Mouse (Mus musculus) forebrain, embryonic 12.5 days (tissue): ENCODE data around the gene Dact3. TPM values are rescaled to one million over a fixed set of nuclear protein-coding genes. Genes with fewer than 3 reads are reported as not detected.

Source experiments
- ATAC-seq: fragments of 200-750 bp; cut with Nextera tagmentation; 2 replicates; pipeline ENCODE4 v1.8.0; 2017; ENCODE audit warnings: moderate TSS enrichment; ENCODE audit not compliant: low FRiP score
- H3K27ac ChIP-seq: fragments of 300-500 bp; sonication (generic); 2 replicates; pipeline ENCODE4 v1.5.1; 2016; ENCODE audit warnings: mild to moderate bottlenecking
- H3K27me3 ChIP-seq: fragments of 300-500 bp; sonication (generic); 2 replicates; pipeline ENCODE4 v1.6.1; 2016; ENCODE audit warnings: mild to moderate bottlenecking
- H3K36me3 ChIP-seq: fragments of 300-500 bp; sonication (generic); replicated peaks from 2 replicates; pipeline ENCODE4 v1.6.1; 2016; ENCODE audit warnings: mild to moderate bottlenecking
- H3K4me1 ChIP-seq: fragments of 300-500 bp; sonication (generic); 2 replicates; pipeline ENCODE4 v1.6.1; 2016
- H3K4me2 ChIP-seq: fragments of 300-500 bp; sonication (generic); 2 replicates; pipeline ENCODE4 v1.6.1; 2016; ENCODE audit warnings: mild to moderate bottlenecking, moderate library complexity
- H3K4me3 ChIP-seq: fragments of 300-500 bp; sonication (generic); replicated peaks from 2 replicates; pipeline ENCODE4 v1.5.1; 2016; ENCODE audit warnings: mild to moderate bottlenecking
- H3K9ac ChIP-seq: fragments of 300-500 bp; sonication (generic); 2 replicates; pipeline ENCODE4 v1.6.1; 2016; ENCODE audit warnings: mild to moderate bottlenecking
- H3K9me3 ChIP-seq: fragments of 300-500 bp; sonication (generic); 2 replicates; pipeline ENCODE4 v1.6.1; 2016
- WGBS: fragments of 180-500 bp; shearing (Covaris S2); methylation state at CpG from one replicate; pipeline ENCODE4 v1.1.7; 2016; 5-methylcytosine and 5-hydroxymethylcytosine counted together
- polyA plus RNA-seq: library from polyadenylated mRNA; unstranded; fragments of >200 nt; fragmentation: Nextera tagmentation; extraction: Ambion mirVana; gene quantifications from 2 replicates; pipeline ENCODE4 v1.2.1, GENCODE M21; 2016

Gene Dact3
- polyA plus RNA-seq, 1 experiment from 2014 or later, result 3.2 TPM

- Histone ChIP-seq H3K27me3 (peaks cover 44% of the 10 kb centered on the region), H3K9me3 (no peaks in the 10 kb centered on the region), H3K4me3 (peak overlapping the region; percentile 28), H3K27ac (peak overlapping the region; percentile 76), H3K9ac (0 out of 2 replicates have a peak overlapping the region, but pooled peaks have one; percentile 21), H3K4me1 (peaks cover 47% of the 10 kb centered on the region), H3K4me2 (peak overlapping the region; percentile 62), H3K36me3 (no peaks in the 10 kb centered on the region)
- peak; percentile 74 for ATAC-seq
- WGBS, result 0% methylated on average over 4 of the region's 4 CpGs
Measured at GRCm38 (mm10) chr7:16894279-16894678, 19.2 kb downstream of the Dact3 start.

GRCm38 (mm10) chr7:16895000-16895399 lies 19.9 kb downstream of the Dact3 start:
- 0 out of 2 replicates have a peak overlapping the region, but pooled peaks have one; percentile 29 for H3K9ac ChIP-seq
- peak overlapping the region; percentile 62 for H3K4me2 ChIP-seq
- H3K27ac ChIP-seq, result peak overlapping the region; percentile 76
- peaks cover 51% of the 10 kb centered on the region for H3K4me1 ChIP-seq
- H3K27me3 ChIP-seq, result peaks cover 40% of the 10 kb centered on the region
- no peaks in the 10 kb centered on the region for H3K36me3 ChIP-seq
- WGBS, result 1% methylated on average over 23 of the region's 24 CpGs
- ATAC-seq, result peak; percentile 40
- H3K4me3 ChIP-seq, result peak overlapping the region; percentile 28
- no peaks in the 10 kb centered on the region for H3K9me3 ChIP-seq

- Histone ChIP-seq H3K4me1 (peaks cover 55% of the 10 kb centered on the region), H3K4me2 (peak overlapping the region; percentile 62), H3K9me3 (no peaks in the 10 kb centered on the region), H3K4me3 (peak overlapping the region; percentile 28), H3K27ac (no peak overlapping the region), H3K27me3 (peaks cover 36% of the 10 kb centered on the region), H3K9ac (0 out of 2 replicates have a peak overlapping the region, but pooled peaks have one; percentile 29), H3K36me3 (no peaks in the 10 kb centered on the region)
- 32% methylated on average over 10 of the region's 10 CpGs for WGBS
- no peak for ATAC-seq
Measured at GRCm38 (mm10) chr7:16895511-16895910, 20.4 kb downstream of the Dact3 start.

GRCm38 (mm10) chr7:16900526-16900925 lies 25.4 kb downstream of the Dact3 start:
- no peaks in the 10 kb centered on the region; the same call in 1 of the 2 replicates for H3K27me3 ChIP-seq
- peaks cover 16% of the 10 kb centered on the region for H3K4me1 ChIP-seq
- no peak for ATAC-seq
- peak overlapping the region; percentile 47 for H3K27ac ChIP-seq
- WGBS, result 20% methylated on average over 5 of the region's 5 CpGs
- peak overlapping the region; percentile 1; the same call in 1 of the 2 replicates for H3K9ac ChIP-seq
- H3K9me3 ChIP-seq, result no peaks in the 10 kb centered on the region
- H3K4me2 ChIP-seq, result no peak overlapping the region
- no peak overlapping the region for H3K4me3 ChIP-seq
- H3K36me3 ChIP-seq, result no peaks in the 10 kb centered on the region

GRCm38 (mm10) chr7:16903439-16903955 lies 28.4 kb downstream of the Dact3 start:
- WGBS, result 73% methylated on average over 2 of the region's 2 CpGs
- no peak for ATAC-seq

GRCm38 (mm10) chr7:16904120-16904675 lies 29.1 kb downstream of the Dact3 start:
- Histone ChIP-seq H3K4me2 (no peak overlapping the region), H3K9me3 (no peaks in the 10 kb centered on the region), H3K27me3 (no peaks in the 10 kb centered on the region; the same call in 1 of the 2 replicates), H3K9ac (no peak overlapping the region), H3K4me1 (peaks cover 32% of the 10 kb centered on the region), H3K36me3 (no peaks in the 10 kb centered on the region), H3K4me3 (no peak overlapping the region), H3K27ac (no peak overlapping the region)
- 69% methylated on average over 9 of the region's 10 CpGs for WGBS
- ATAC-seq, result no peak

More at GRCm38 (mm10) chr7:16903439-16903955, 28.4 kb downstream of the Dact3 start:
- Histone ChIP-seq H3K9me3 (no peaks in the 10 kb centered on the region), H3K4me2 (no peak overlapping the region), H3K4me3 (no peak overlapping the region), H3K27ac (no peak overlapping the region), H3K4me1 (peaks cover 31% of the 10 kb centered on the region), H3K36me3 (no peaks in the 10 kb centered on the region), H3K9ac (no peak overlapping the region), H3K27me3 (no peaks in the 10 kb centered on the region; the same call in 1 of the 2 replicates)

- WGBS, result 62% methylated on average over 9 of the region's 9 CpGs
- no peak for ATAC-seq
Measured at GRCm38 (mm10) chr7:16905491-16906021, 30.4 kb downstream of the Dact3 start.

GRCm38 (mm10) chr7:16906281-16906680 lies 31.2 kb downstream of the Dact3 start, which contains the start of gene Ptgir:
Ptgir (plus strand) TSS chr7:16906490.
- H3K4me2 ChIP-seq, result no peak within 1 kb of the TSS
- H3K9me3 ChIP-seq, result no peaks in the 10 kb centered on the region
- ATAC-seq, result no peak
- WGBS, result 12% methylated on average over 6 of the region's 6 CpGs
- no peaks in the 10 kb centered on the region for H3K36me3 ChIP-seq
- peaks cover 19% of the 10 kb centered on the region for H3K4me1 ChIP-seq
- H3K9ac ChIP-seq, result no peak within 1 kb of the TSS
- no peak within 1 kb of the TSS for H3K4me3 ChIP-seq
- H3K27me3 ChIP-seq, result no peaks in the 10 kb centered on the region; the same call in 1 of the 2 replicates
- no peak within 1 kb of the TSS for H3K27ac ChIP-seq

More at GRCm38 (mm10) chr7:16905491-16906021, 30.4 kb downstream of the Dact3 start:
- no peak overlapping the region for H3K9ac ChIP-seq
- H3K9me3 ChIP-seq, result no peaks in the 10 kb centered on the region
- peaks cover 22% of the 10 kb centered on the region for H3K4me1 ChIP-seq
- no peak overlapping the region for H3K4me3 ChIP-seq
- no peak overlapping the region for H3K27ac ChIP-seq
- no peak overlapping the region for H3K4me2 ChIP-seq
- H3K27me3 ChIP-seq, result no peaks in the 10 kb centered on the region; the same call in 1 of the 2 replicates
- H3K36me3 ChIP-seq, result no peaks in the 10 kb centered on the region

- Histone ChIP-seq H3K4me1 (peaks cover 19% of the 10 kb centered on the region), H3K9me3 (no peaks in the 10 kb centered on the region), H3K9ac (no peak overlapping the region), H3K4me3 (no peak overlapping the region), H3K36me3 (no peaks in the 10 kb centered on the region), H3K27me3 (no peaks in the 10 kb centered on the region; the same call in 1 of the 2 replicates), H3K27ac (no peak overlapping the region), H3K4me2 (no peak overlapping the region)
- no peak for ATAC-seq
- 95% methylated on average over 41 of the region's 41 CpGs for WGBS
Measured at GRCm38 (mm10) chr7:16906889-16907559, 31.9 kb downstream of the Dact3 start.

- no peak overlapping the region for H3K27ac ChIP-seq
- no peak overlapping the region for H3K4me2 ChIP-seq
- H3K9me3 ChIP-seq, result no peaks in the 10 kb centered on the region
- H3K4me3 ChIP-seq, result no peak overlapping the region
- H3K27me3 ChIP-seq, result no peaks in the 10 kb centered on the region
- no peaks in the 10 kb centered on the region for H3K36me3 ChIP-seq
- no peak for ATAC-seq
- WGBS, result 78% methylated on average over 7 of the region's 7 CpGs
- peaks cover 19% of the 10 kb centered on the region for H3K4me1 ChIP-seq
- H3K9ac ChIP-seq, result no peak overlapping the region
Measured at GRCm38 (mm10) chr7:16907842-16908241, 32.7 kb downstream of the Dact3 start.

GRCm38 (mm10) chr7:16908367-16908766 lies 33.2 kb downstream of the Dact3 start:
- Histone ChIP-seq H3K27me3 (no peaks in the 10 kb centered on the region), H3K9me3 (no peaks in the 10 kb centered on the region), H3K36me3 (no peaks in the 10 kb centered on the region), H3K4me3 (no peak overlapping the region), H3K9ac (no peak overlapping the region), H3K27ac (no peak overlapping the region), H3K4me1 (peaks cover 19% of the 10 kb centered on the region), H3K4me2 (no peak overlapping the region)
- 62% methylated on average over 11 of the region's 11 CpGs for WGBS
- no peak for ATAC-seq

GRCm38 (mm10) chr7:16908859-16909258 lies 33.7 kb downstream of the Dact3 start:
- Histone ChIP-seq H3K27me3 (no peaks in the 10 kb centered on the region), H3K27ac (no peak overlapping the region)

More at GRCm38 (mm10) chr7:16908859-16909258, 33.7 kb downstream of the Dact3 start:
- Histone ChIP-seq H3K4me3 (no peak overlapping the region), H3K36me3 (0 out of 2 replicates have a peak, but pooled peaks cover under 1% of the 10 kb centered on the region), H3K9ac (no peak overlapping the region), H3K4me2 (no peak overlapping the region), H3K9me3 (no peaks in the 10 kb centered on the region), H3K4me1 (peaks cover 19% of the 10 kb centered on the region)
- WGBS, result 68% methylated on average over 11 of the region's 11 CpGs
- ATAC-seq, result no peak
